Mouse (Mus musculus): ENCODE data around the gene Mpst. TPM values are rescaled to one million over a fixed set of nuclear protein-coding genes. Genes with fewer than 3 reads are reported as not detected.

The Mpst gene
- total and polyA plus RNA-seq, 3 experiments, result 38.6 to 86.7 TPM; not detected in 1

GRCm38 (mm10) chr15:78367811-78368210, 38.4 kb upstream of the Mpst start:
- no peak for DNase-seq (ENCODE audit: low read depth, low spot score)
- Histone ChIP-seq H3K9ac (ENCODE audit: control insufficient read depth, low read depth, low read length, poor library complexity, severe bottlenecking) (no peak overlapping the region), H3K4me3 (ENCODE audit: control insufficient read depth in 1 of 2, insufficient read depth in 1 of 2, low read depth in 2 of 2, low read length in 2 of 2) (no peak overlapping the region), H3K36me3 (ENCODE audit: control insufficient read depth in 1 of 2, insufficient read depth in 2 of 2, low read length in 2 of 2) (peaks cover 0 to 8% of the 10 kb centered on the region in 2 experiments; a peak in 2 of 4 replicates), H3K27ac (ENCODE audit: control insufficient read depth, low read depth, low read length) (no peak overlapping the region), H3K79me2 (ENCODE audit: control insufficient read depth, insufficient read depth, low read length, poor library complexity) (no peaks in the 10 kb centered on the region), H3K9me3 (replicated peaks; ENCODE audit: insufficient read depth, low read length) (no peaks in the 10 kb centered on the region), H3K4me1 (ENCODE audit: control insufficient read depth in 1 of 2, insufficient read depth in 2 of 2, low read length in 2 of 2) (peaks cover 7 to 9% of the 10 kb centered on the region in 2 experiments; a peak in 3 of 4 replicates), H3K27me3 (ENCODE audit: control insufficient read depth in 1 of 2, insufficient read depth in 2 of 2, low read length in 2 of 2) (no peaks in the 10 kb centered on the region)
- TF ChIP-seq BHLHE40 (IDR thresholded peaks at IDR 0.05; ENCODE audit: borderline replicate concordance, low read depth, low read length) (no peak), ETS1 (IDR thresholded peaks at IDR 0.05; ENCODE audit: low read depth, low read length) (no peak), ZKSCAN1 (IDR thresholded peaks at IDR 0.05; ENCODE audit: low read depth, low read length) (no peak), KAT2A (conservative IDR thresholded peaks at IDR 0.05; ENCODE audit: low read depth, low read length) (no peak), E2F4 (IDR thresholded peaks at IDR 0.05; ENCODE audit: borderline replicate concordance, low read depth, low read length) (no peak), POLR2AphosphoS2 (IDR thresholded peaks at IDR 0.05; ENCODE audit: low read length) (no peak), USF1 (IDR thresholded peaks at IDR 0.05; ENCODE audit: low read depth, low read length) (no peak), ZC3H11A (IDR thresholded peaks at IDR 0.05; ENCODE audit: low read depth, low read length) (no peak), ZNF384 (IDR thresholded peaks at IDR 0.05; ENCODE audit: low read depth, low read length) (no peak), MAX (IDR thresholded peaks at IDR 0.05; ENCODE audit: low read length) (no peak), POLR2A (IDR thresholded peaks at IDR 0.05; ENCODE audit: control insufficient read depth in 1 of 2, insufficient read depth in 1 of 2, low read depth in 1 of 2, low read length in 2 of 2, poor library complexity in 1 of 2) (no peak), RCOR1 (IDR thresholded peaks at IDR 0.05; ENCODE audit: low read depth, low read length) (no peak), MYB (IDR thresholded peaks at IDR 0.05; ENCODE audit: low read depth, low read length) (no peak)

GRCm38 (mm10) chr15:78368926-78369346, 37.3 kb upstream of the Mpst start:
- TF ChIP-seq TBP (IDR thresholded peaks at IDR 0.05; ENCODE audit: low read depth, low read length) (no peak), UBTF (IDR thresholded peaks at IDR 0.05; ENCODE audit: borderline replicate concordance, insufficient read depth, low read depth, low read length) (no peak), CHD2 (IDR thresholded peaks at IDR 0.05; ENCODE audit: low read length) (no peak), RAD21 (IDR thresholded peaks at IDR 0.05; ENCODE audit: low read depth, low read length) (peak; percentile 79), JUND (IDR thresholded peaks at IDR 0.05; ENCODE audit: low read depth, low read length) (no peak), TCF12 (IDR thresholded peaks at IDR 0.05; ENCODE audit: low read depth, low read length) (no peak), CTCF (IDR thresholded peaks at IDR 0.05 in 2 of 3, conservative IDR thresholded peaks at IDR 0.05 in 1 of 3; ENCODE audit: control insufficient read depth in 1 of 3, insufficient read depth in 1 of 3, low read depth in 2 of 3, low read length in 3 of 3, poor library complexity in 1 of 3, severe bottlenecking in 1 of 3) (peak; percentile 75 to 93 (median 90)), NRF1 (IDR thresholded peaks at IDR 0.05; ENCODE audit: insufficient read depth, low read depth, low read length, poor library complexity, severe bottlenecking) (no peak), TAL1 (IDR thresholded peaks at IDR 0.05; ENCODE audit: low read length) (no peak), SMC3 (IDR thresholded peaks at IDR 0.05; ENCODE audit: low read depth, low read length) (peak; percentile 72), ELF1 (IDR thresholded peaks at IDR 0.05; ENCODE audit: low read depth, low read length) (no peak), MAZ (IDR thresholded peaks at IDR 0.05; ENCODE audit: low read depth, low read length) (peak; percentile 32; the same call in 1 of the 2 replicates), ZC3H11A (IDR thresholded peaks at IDR 0.05; ENCODE audit: low read depth, low read length) (peak; percentile 74), POLR2A (IDR thresholded peaks at IDR 0.05; ENCODE audit: control insufficient read depth in 1 of 2, insufficient read depth in 1 of 2, low read depth in 1 of 2, low read length in 2 of 2, poor library complexity in 1 of 2) (no peak)
- H3K4me1 ChIP-seq (ENCODE audit: control insufficient read depth in 1 of 2, insufficient read depth in 2 of 2, low read length in 2 of 2), result peaks cover 8 to 10% of the 10 kb centered on the region in 2 experiments; a peak in 3 of 4 replicates

More at GRCm38 (mm10) chr15:78368926-78369346, 37.3 kb upstream of the Mpst start:
- Histone ChIP-seq H3K9ac (ENCODE audit: control insufficient read depth, low read depth, low read length, poor library complexity, severe bottlenecking) (no peak overlapping the region), H3K4me3 (ENCODE audit: control insufficient read depth in 1 of 2, insufficient read depth in 1 of 2, low read depth in 2 of 2, low read length in 2 of 2) (peak overlapping the region in 1 of 2 experiments; percentile 4; a peak in 1 of 4 replicates), H3K9me3 (replicated peaks; ENCODE audit: insufficient read depth, low read length) (no peaks in the 10 kb centered on the region), H3K36me3 (ENCODE audit: control insufficient read depth in 1 of 2, insufficient read depth in 2 of 2, low read length in 2 of 2) (peaks cover 0 to 10% of the 10 kb centered on the region in 2 experiments; a peak in 2 of 4 replicates), H3K79me2 (ENCODE audit: control insufficient read depth, insufficient read depth, low read length, poor library complexity) (no peaks in the 10 kb centered on the region), H3K27ac (ENCODE audit: control insufficient read depth, low read depth, low read length) (no peak overlapping the region), H3K27me3 (ENCODE audit: control insufficient read depth in 1 of 2, insufficient read depth in 2 of 2, low read length in 2 of 2) (no peaks in the 10 kb centered on the region)
- DNase-seq (ENCODE audit: low read depth, low spot score), result peak; percentile 54
